Mouse (Mus musculus) heart, embryonic 16.5 days (tissue): ENCODE data around the gene Gfer. TPM values are rescaled to one million over a fixed set of nuclear protein-coding genes. Genes with fewer than 3 reads are reported as not detected.
A peak's percentile ranks its signal among the peaks of the same experiment; 100 is the strongest.

Experiments
- ATAC-seq: fragments of 200-750 bp; cut with Nextera tagmentation; replicated peaks from 2 replicates; pipeline ENCODE4 v1.8.0; 2017; ENCODE audit warnings: moderate number of reproducible peaks; ENCODE audit not compliant: insufficient read depth, low FRiP score; ENCODE audit errors: extremely low read depth
- H3K27ac ChIP-seq: fragments of 300-500 bp; sonication (generic); 2 replicates; pipeline ENCODE4 v1.5.1; 2014; ENCODE audit warnings: mild to moderate bottlenecking, low read length, control low read depth, moderate library complexity
- H3K27me3 ChIP-seq: fragments of 300-500 bp; sonication (generic); 2 replicates; pipeline ENCODE4 v1.6.1; 2014; ENCODE audit warnings: low read length, mixed read lengths; ENCODE audit not compliant: control insufficient read depth, insufficient read depth
- H3K36me3 ChIP-seq: fragments of 300-500 bp; sonication (generic); 2 replicates; pipeline ENCODE4 v1.6.1; 2014; ENCODE audit not compliant: control insufficient read depth, insufficient read depth
- H3K4me1 ChIP-seq: fragments of 300-500 bp; sonication (generic); 2 replicates; pipeline ENCODE4 v1.6.1; 2014; ENCODE audit warnings: low read length, mixed read lengths; ENCODE audit not compliant: control insufficient read depth, insufficient read depth
- H3K4me2 ChIP-seq: fragments of 300-500 bp; sonication (generic); 2 replicates; pipeline ENCODE4 v1.6.1; 2014; ENCODE audit warnings: low read depth, mild to moderate bottlenecking, control low read depth, low read length
- H3K4me3 ChIP-seq: fragments of 300-500 bp; sonication (generic); 2 replicates; pipeline ENCODE4 v1.5.1; 2014; ENCODE audit warnings: mild to moderate bottlenecking, control low read depth, low read length
- H3K9ac ChIP-seq: fragments of 300-500 bp; sonication (generic); 2 replicates; pipeline ENCODE4 v1.6.1; 2014; ENCODE audit warnings: low read length, control low read depth
- H3K9me3 ChIP-seq: fragments of 300-500 bp; sonication (generic); replicated peaks from 2 replicates; pipeline ENCODE4 v1.6.1; 2016; ENCODE audit warnings: low read length; ENCODE audit not compliant: control insufficient read depth
- WGBS: fragments of 180-500 bp; shearing (Covaris S2); extraction: QIAGEN DNeasy Blood & Tissue Kit; methylation state at CpG from one replicate; pipeline ENCODE4 v1.1.7; 2014; 5-methylcytosine and 5-hydroxymethylcytosine counted together
- polyA plus RNA-seq: library from polyadenylated mRNA; unstranded; fragments of >200 nt; fragmentation: Nextera tagmentation; extraction: Ambion mirVana; gene quantifications from 2 replicates; pipeline ENCODE4 v1.2.1, GENCODE M21; 2015

The Gfer gene
- polyA plus RNA-seq, 1 experiment from 2014 or later = 29.7 TPM

GRCm38 (mm10) chr17:24717943-24718342 is 22.0 kb upstream of the Gfer start, which contains the start of the genes Rnf151 and Rps2:
Gene Rnf151 (minus strand): TSS chr17:24718063.
Gene Rps2 (plus strand): TSS chr17:24718116.
- peak within 1 kb of the TSS; percentile 90 for H3K4me3 ChIP-seq
- 84% methylated on average over 4 of the region's 4 CpGs for WGBS
- H3K9me3 ChIP-seq = no peaks in the 10 kb centered on the region
- H3K27ac ChIP-seq = no peak within 1 kb of the TSS
- peak within 1 kb of the TSS; percentile 95; the same call in 1 of the 2 replicates for H3K9ac ChIP-seq
- H3K27me3 ChIP-seq = no peaks in the 10 kb centered on the region
- H3K4me2 ChIP-seq = peak within 1 kb of the TSS; percentile 69
- peaks cover 13% of the 10 kb centered on the region for H3K36me3 ChIP-seq
- H3K4me1 ChIP-seq = peaks cover 23% of the 10 kb centered on the region
- no peak for ATAC-seq

GRCm38 (mm10) chr17:24716166-24716682 is 20.3 kb upstream of the Gfer start:
- Histone ChIP-seq H3K4me2 (no peak overlapping the region), H3K27ac (no peak overlapping the region), H3K9ac (no peak overlapping the region), H3K4me3 (no peak overlapping the region), H3K36me3 (peaks cover under 1% of the 10 kb centered on the region; the same call in 1 of the 2 replicates), H3K4me1 (peaks cover 7% of the 10 kb centered on the region), H3K9me3 (no peaks in the 10 kb centered on the region), H3K27me3 (no peaks in the 10 kb centered on the region)
- ATAC-seq = no peak
- 93% methylated on average over 15 of the region's 15 CpGs for WGBS

- H3K27ac ChIP-seq = no peak overlapping the region
- ATAC-seq = no peak
- peaks cover 5% of the 10 kb centered on the region for H3K4me1 ChIP-seq
- no peaks in the 10 kb centered on the region for H3K27me3 ChIP-seq
- no peak overlapping the region for H3K4me2 ChIP-seq
- no peak overlapping the region for H3K9ac ChIP-seq
- no peak overlapping the region for H3K4me3 ChIP-seq
- H3K9me3 ChIP-seq = no peaks in the 10 kb centered on the region
- WGBS = 81% methylated on average over 6 of the region's 6 CpGs
- H3K36me3 ChIP-seq = no peaks in the 10 kb centered on the region
These were observed 19.6 kb upstream of the Gfer start for GRCm38 (mm10) chr17:24715556-24715955.

GRCm38 (mm10) chr17:24708646-24709045 is 12.7 kb upstream of the Gfer start:
- H3K4me1 ChIP-seq = peaks cover 12% of the 10 kb centered on the region
- no peak overlapping the region for H3K4me3 ChIP-seq

GRCm38 (mm10) chr17:24707801-24708425 is 12.0 kb upstream of the Gfer start:
- Histone ChIP-seq H3K27me3 (no peaks in the 10 kb centered on the region), H3K9me3 (no peaks in the 10 kb centered on the region), H3K4me3 (peak overlapping the region; percentile 79), H3K27ac (peak overlapping the region; percentile 85), H3K9ac (peak overlapping the region; percentile 90), H3K4me1 (peaks cover 12% of the 10 kb centered on the region), H3K4me2 (peak overlapping the region; percentile 96), H3K36me3 (peaks cover 15% of the 10 kb centered on the region)
- WGBS = 3% methylated on average over 24 of the region's 24 CpGs
- no peak for ATAC-seq

More at GRCm38 (mm10) chr17:24708646-24709045, 12.7 kb upstream of the Gfer start:
- Histone ChIP-seq H3K36me3 (peaks cover 15% of the 10 kb centered on the region), H3K9ac (no peak overlapping the region), H3K4me2 (no peak overlapping the region), H3K27ac (no peak overlapping the region), H3K9me3 (no peaks in the 10 kb centered on the region), H3K27me3 (no peaks in the 10 kb centered on the region)
- 0 out of 2 replicates have a peak, but pooled peaks have one; percentile 14 for ATAC-seq
- WGBS = 28% methylated on average over 2 of the region's 2 CpGs

GRCm38 (mm10) chr17:24706982-24707800 is 11.2 kb upstream of the Gfer start, which contains the start of gene Tbl3:
Gene Tbl3 (minus strand): TSS chr17:24707660.
- H3K4me3 ChIP-seq = peak within 1 kb of the TSS; percentile 79
- no peaks in the 10 kb centered on the region for H3K9me3 ChIP-seq
- 2% methylated on average over 32 of the region's 32 CpGs for WGBS
- H3K9ac ChIP-seq = peak within 1 kb of the TSS; percentile 90
- peak within 1 kb of the TSS; percentile 85 for H3K27ac ChIP-seq
- no peaks in the 10 kb centered on the region for H3K27me3 ChIP-seq
- H3K4me2 ChIP-seq = peak within 1 kb of the TSS; percentile 96
- peak; percentile 80 for ATAC-seq
- H3K4me1 ChIP-seq = peaks cover 12% of the 10 kb centered on the region
- H3K36me3 ChIP-seq = peaks cover 15% of the 10 kb centered on the region

GRCm38 (mm10) chr17:24705821-24706220 is 9.9 kb upstream of the Gfer start:
- Histone ChIP-seq H3K27me3 (no peaks in the 10 kb centered on the region), H3K9me3 (no peaks in the 10 kb centered on the region), H3K4me2 (no peak overlapping the region), H3K9ac (no peak overlapping the region), H3K27ac (no peak overlapping the region), H3K4me1 (peaks cover 12% of the 10 kb centered on the region), H3K4me3 (no peak overlapping the region), H3K36me3 (peaks cover 24% of the 10 kb centered on the region)
- 94% methylated on average over 3 of the region's 3 CpGs for WGBS
- ATAC-seq = no peak

- Histone ChIP-seq H3K9me3 (no peaks in the 10 kb centered on the region), H3K4me1 (peaks cover 4% of the 10 kb centered on the region; the same call in 1 of the 2 replicates), H3K27ac (no peak overlapping the region), H3K4me2 (no peak overlapping the region), H3K4me3 (no peak overlapping the region), H3K9ac (no peak overlapping the region), H3K27me3 (no peaks in the 10 kb centered on the region), H3K36me3 (peaks cover 32% of the 10 kb centered on the region)
- no peak for ATAC-seq
- WGBS = 88% methylated on average over 9 of the region's 9 CpGs
These were observed 5.3 kb upstream of the Gfer start for GRCm38 (mm10) chr17:24701251-24701650.
